Mouse (Mus musculus) gastrocnemius, adult 2 months (tissue): ENCODE measurements around the gene Zfp940. TPM values are rescaled to one million over a fixed set of nuclear protein-coding genes. Genes with fewer than 3 reads are reported as not detected.
A peak's percentile ranks its signal among the peaks of the same experiment; 100 is the strongest.

Experiments used
- DNase-seq: peaks from one replicate; pipeline ENCODE4 v3.0.0; 2022
- H3K27ac ChIP-seq: fragments of 200-600 bp; 2 replicates; pipeline ENCODE4 v1.8.1; 2022; ENCODE audit warnings: mild to moderate bottlenecking
- H3K4me3 ChIP-seq: fragments of 200-600 bp; 2 replicates; pipeline ENCODE4 v1.8.1; 2022; ENCODE audit warnings: mild to moderate bottlenecking, moderate library complexity
- CTCF ChIP-seq: fragments of 200-600 bp; IDR thresholded peaks from 2 replicates; pipeline ENCODE4 v1.8.1; 2022; ENCODE audit warnings: antibody characterized with exemption, mild to moderate bottlenecking, moderate library complexity
- intact Hi-C: fragments of 180-260 bp; cut with DNase I; formaldehyde crosslinking; loops from one replicate; pipeline ENCODE4 v1.15.1; 2025
- total RNA-seq, 2 experiments: library from RNA; stranded (reverse); gene quantifications; 2 replicates each; pipeline ENCODE4 v1.2.3; 2021

The Zfp940 gene
- total RNA-seq, 2 experiments from 2014 or later, result 2.7 to 2.8 TPM

DNA sequence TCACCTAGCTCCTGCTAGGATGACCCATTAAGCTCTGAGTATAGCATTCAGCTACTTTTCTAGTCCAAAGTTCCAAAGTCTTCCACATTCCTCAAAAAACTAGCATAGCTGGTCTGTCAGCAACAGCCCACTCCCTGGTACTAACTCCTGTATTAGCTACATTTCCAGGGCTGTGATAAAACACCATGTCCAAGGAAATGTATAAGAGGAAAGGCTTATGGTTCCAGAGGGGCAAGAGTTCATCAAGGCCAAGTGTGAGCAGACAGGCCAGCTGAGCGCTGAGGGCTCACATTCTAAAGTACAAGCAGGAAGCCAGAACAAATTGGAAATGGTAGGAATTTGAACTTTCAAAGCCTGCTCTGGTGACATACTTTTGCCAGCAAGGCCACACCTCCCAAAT is 11.4 kb downstream of the Zfp940 start:
- intact Hi-C loops, result no loop called here
- DNase-seq, result no peak
- TF ChIP-seq CTCF, result no peak
- H3K27ac ChIP-seq, result no peak overlapping the region
- H3K4me3 ChIP-seq, result no peak overlapping the region

DNA sequence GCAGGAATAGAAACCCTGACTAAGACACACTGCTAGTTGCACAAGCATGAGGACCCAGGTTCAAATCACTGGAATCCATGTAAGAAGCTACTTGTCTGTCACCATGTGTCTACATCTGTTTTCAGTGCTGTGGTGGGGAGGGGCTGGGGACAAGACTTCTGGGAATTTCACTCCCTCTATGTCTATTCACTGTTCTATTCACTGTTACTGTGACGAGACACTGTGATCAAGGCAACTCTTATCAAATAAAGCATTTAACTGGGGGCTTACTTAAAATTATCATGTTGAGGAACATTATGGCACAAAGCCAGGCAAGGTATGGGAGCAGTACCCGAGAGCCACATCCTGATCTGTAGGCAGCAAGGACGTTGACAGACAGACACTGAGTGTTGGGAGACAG is 14.2 kb downstream of the Zfp940 start:
- TF ChIP-seq CTCF, result no peak
- no peak overlapping the region for H3K27ac ChIP-seq
- no peak overlapping the region for H3K4me3 ChIP-seq
- no peak for DNase-seq
- intact Hi-C loops, result no loop called here

DNA sequence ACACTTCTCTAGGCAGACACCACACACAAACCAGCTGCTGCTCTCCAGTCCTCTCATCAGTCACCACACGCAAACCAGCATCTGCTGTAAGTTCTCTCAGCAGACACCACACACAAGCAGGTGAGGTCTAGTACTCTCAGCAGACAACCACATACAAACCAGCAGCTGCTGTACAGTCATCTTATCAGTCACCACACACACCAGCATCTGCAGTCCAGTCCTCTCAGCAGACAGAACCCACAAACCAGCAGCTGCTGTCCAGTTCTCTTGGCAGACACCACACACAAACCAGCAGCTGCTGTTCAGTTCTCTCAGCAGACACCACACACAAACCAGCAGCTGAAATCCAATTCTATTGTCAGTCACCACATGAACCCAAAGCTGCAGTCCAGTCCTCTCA is 16.7 kb downstream of the Zfp940 start:
- no peak for TF ChIP-seq CTCF
- DNase-seq, result no peak
- intact Hi-C loops, result no loop called here
- H3K4me3 ChIP-seq, result no peak overlapping the region
- no peak overlapping the region for H3K27ac ChIP-seq

DNA sequence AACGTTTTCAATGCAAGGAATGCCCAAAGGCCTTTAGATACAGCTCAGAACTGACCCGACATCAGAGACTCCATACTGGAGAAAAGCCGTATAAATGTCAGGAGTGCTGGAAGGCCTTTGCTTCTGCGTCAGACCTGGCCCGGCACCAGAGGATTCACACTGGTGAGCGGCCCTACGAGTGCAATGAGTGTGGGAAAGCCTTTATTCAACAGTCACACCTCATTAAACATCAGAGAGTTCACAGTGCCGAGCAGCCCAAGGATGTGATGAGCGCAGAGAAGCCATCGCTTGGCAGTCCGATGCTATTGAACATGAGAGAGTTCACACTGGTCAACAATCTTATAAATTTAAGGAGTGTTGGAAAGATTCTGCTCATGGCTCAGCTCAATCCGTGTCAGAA is 23.7 kb downstream of the Zfp940 start:
- Histone ChIP-seq H3K27ac (no peak overlapping the region), H3K4me3 (no peak overlapping the region)
- TF ChIP-seq CTCF, result no peak
- DNase-seq, result no peak
- intact Hi-C loops, result no loop called here

DNA sequence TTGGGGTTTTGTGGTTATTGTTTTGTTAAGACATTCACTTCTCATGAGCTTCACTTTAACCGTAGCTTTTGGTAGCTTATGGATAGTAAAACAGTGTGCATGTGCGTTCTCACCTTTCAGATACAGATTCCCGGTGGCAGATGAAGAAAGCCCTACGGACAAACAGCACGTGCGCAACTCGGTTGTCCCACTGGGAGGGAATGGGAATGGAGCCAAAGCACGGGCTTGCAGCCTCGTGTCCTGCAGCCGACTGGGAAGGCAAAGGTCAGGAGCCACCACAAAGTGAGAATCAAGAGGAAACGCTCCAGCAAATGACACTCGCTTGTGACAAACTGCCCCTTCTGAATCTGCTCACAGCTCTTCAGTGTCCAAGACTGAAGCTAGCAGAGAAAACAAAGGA is 25.5 kb downstream of the Zfp940 start:
- no peak overlapping the region for H3K27ac ChIP-seq
- intact Hi-C loops, result no loop called here
- no peak for TF ChIP-seq CTCF
- DNase-seq, result no peak
- no peak overlapping the region for H3K4me3 ChIP-seq

DNA sequence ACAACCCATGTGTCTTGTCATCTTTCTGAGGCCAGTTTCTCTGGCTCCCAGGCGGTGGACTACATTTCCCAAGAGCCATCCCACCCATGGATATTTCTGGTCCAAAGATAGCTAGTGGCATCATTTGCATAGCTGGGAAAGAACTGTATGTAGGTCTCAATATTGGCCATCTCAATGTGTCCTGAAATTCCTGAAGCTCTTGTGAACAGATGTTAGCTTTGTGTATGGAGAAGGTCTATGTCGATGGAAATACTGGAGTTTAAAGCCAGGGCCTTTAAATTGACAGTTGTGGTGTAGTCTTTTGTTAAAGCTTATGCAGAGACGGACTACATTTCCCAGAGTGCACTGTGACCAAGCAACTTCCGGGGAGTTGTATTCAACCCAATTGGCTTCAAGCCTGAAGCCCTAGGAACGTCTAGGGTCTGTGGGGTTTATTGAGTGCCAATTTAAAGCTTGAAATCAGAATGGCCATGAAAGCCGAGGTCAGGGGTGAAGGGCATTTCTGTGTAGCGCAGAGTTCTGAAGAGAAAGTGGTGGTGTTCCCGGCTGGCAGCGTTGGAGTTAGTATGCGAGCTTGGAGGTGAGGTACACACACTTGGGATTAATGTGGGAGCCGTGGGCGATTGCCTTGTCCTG is 34.7 kb downstream of the Zfp940 start:
- intact Hi-C loops, result loop anchor here (5.0 kb wide), 2 partner anchors 34 to 89 kb away; partner anchors contain the start of genes Zfp27, Zfp383 and Zfp940
- H3K27ac ChIP-seq, result peak overlapping the region; percentile 81
- H3K4me3 ChIP-seq, result peak overlapping the region; percentile 87
- no peak for TF ChIP-seq CTCF
- DNase-seq, result peak; percentile 64

DNA sequence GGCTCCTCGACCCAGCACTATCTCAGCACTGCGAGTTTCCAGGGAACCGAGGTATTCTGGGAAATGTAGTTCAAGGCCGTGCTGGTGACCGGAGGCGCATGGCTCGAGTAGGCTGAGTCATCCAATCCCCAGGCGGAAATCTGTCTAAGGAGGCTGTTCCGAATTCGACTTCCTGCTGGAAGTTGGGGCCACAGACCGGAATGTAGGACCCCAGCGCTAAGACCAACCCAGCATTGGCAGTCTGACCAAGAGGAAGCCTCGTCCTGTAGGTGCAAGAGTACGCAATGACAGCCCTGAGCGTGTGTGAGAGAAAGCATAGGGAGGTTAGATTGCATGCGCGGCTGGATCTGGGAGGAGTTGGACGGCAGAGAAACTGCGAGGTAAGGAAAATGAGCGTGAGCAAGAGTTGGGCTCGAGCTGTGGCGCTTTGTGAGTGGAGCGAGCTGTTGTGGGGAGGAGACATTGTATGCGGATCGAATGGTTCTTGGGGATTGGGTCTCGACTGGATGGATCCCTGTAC is 37.5 kb downstream of the Zfp940 start, which contains the start of gene Zfp790:
TSS of gene Zfp790 (plus strand) at position 205 of the 520 bp plus-strand sequence.
- intact Hi-C loops, result loop anchor here (2.0 to 5.0 kb wide), 3 partner anchors 36 to 91 kb away; partner anchors contain the start of genes Zfp27, Zfp383, Zfp84 and Zfp940
- DNase-seq, result peak; percentile 88
- no peak for TF ChIP-seq CTCF
- Histone ChIP-seq H3K4me3 (peak within 1 kb of the TSS; percentile 81), H3K27ac (peak within 1 kb of the TSS; percentile 94)

DNA sequence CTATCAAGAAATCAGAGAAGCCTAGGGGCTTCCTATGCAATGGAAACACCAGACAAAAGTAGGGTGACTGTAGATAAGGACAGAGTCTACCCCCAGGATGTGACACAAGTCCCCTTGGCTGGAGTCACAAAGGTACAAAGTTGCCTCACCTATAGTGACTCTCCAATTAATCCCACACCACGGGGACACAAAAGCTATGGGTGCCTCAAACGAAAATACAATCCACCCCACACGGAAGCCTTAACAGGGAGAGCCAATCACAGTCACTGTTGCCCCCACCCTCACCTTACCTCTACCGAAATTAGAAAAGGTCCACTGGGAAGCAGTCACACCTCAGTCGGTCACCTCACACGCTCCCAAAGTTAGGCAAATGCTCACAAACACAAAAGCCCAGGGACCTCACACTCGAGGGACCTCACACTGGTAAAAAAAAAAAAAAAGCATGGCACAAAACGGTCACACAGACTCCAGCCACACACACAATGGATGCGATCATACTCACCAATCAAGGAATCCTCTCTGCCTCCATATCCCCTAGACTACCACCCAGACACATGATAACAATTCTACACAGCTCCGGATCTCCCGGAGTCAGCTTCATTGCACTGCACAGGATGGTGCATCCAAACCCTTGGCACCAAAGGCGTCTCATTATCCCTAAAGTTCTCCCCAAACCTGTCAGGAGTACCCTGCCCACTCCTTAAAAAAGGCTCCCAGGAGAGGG is 38.2 kb downstream of the Zfp940 start:
- Histone ChIP-seq H3K4me3 (peak overlapping the region; percentile 81), H3K27ac (peak overlapping the region; percentile 94)
- DNase-seq, result no peak
- no peak for TF ChIP-seq CTCF
- intact Hi-C loops, result loop anchor here (5.0 kb wide), 2 partner anchors 37 to 92 kb away; partner anchors contain the start of genes Zfp27, Zfp383 and Zfp940

DNA sequence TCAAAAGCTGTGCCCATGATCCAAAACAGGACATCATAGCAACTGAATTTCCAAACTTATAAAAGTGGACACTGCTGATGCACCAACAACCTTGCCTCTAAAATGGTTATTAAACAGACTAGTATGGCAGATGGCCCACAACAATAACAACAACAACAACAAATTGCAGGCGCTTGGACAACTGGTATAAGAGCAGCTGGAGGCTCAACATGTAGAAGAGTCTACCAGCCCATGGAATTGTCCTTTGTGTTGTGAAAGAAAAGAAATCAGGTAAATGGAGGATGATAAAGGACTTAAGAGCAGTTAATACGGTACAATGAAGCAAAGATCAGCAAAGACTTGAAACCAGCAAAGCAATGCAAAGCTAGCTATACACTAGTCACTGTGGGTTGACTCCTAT is 39.1 kb downstream of the Zfp940 start:
- Histone ChIP-seq H3K27ac (no peak overlapping the region), H3K4me3 (peak overlapping the region; percentile 81; the same call in 1 of the 2 replicates)
- TF ChIP-seq CTCF, result no peak
- intact Hi-C loops, result no loop called here
- DNase-seq, result no peak

DNA sequence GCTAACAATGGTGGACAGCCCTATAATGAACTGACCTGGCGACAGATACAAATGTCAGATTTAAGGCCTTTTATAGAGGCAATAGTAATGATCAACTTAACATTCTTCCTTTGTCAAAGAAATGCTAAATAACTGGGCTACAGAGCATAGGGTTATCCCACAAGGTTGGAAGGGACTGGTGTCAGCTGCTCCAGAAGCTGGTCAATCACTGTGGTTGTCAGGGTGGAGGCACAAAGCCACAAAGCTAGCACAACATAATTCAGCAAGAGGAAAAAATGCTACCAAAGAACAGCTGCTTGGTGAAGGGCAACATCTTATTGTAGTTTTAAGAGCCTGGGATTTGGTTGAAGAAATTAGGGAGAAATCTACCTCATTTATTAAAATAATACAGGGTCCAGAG is 41.2 kb downstream of the Zfp940 start:
- Histone ChIP-seq H3K27ac (no peak overlapping the region), H3K4me3 (no peak overlapping the region)
- intact Hi-C loops, result no loop called here
- TF ChIP-seq CTCF, result no peak
- DNase-seq, result no peak

DNA sequence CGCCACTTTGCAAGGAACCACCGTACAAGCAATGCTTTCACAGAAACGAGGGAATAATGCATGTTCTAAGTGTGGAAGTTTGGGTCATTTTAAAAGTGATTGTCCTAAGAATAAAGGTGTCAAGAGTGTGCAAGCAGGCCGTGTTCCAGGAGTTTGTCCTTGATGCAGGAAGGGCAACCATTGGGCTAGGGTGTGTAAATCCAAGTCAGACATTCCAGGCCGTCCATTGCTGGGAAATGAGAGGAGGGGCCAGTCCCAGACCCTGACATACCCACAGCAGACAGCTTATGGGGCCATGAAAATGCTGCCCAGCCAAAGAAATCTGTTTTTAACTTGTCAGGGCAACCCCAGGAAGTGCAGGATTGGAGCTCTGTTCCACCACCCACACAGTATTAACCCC is 46.4 kb downstream of the Zfp940 start:
- H3K4me3 ChIP-seq, result no peak overlapping the region
- H3K27ac ChIP-seq, result no peak overlapping the region
- DNase-seq, result no peak
- no peak for TF ChIP-seq CTCF
- intact Hi-C loops, result no loop called here

DNA sequence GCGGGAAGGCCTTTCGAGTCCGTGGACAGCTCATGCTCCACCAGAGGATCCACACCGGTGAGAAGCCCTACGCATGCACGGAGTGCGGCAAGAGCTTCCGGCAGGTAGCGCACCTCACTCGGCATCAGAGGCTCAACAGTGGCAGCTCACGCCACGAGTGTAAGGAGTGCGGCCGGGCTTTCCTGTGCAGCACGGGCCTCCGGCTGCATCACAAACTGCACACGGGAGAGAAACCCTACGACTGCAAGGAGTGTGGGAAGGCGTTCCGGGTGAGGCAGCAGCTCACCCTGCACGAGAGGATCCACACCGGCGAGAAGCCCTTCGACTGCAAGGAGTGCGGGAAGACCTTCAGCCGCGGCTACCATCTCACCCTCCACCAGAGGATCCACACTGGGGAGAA is 60.6 kb downstream of the Zfp940 start:
- H3K4me3 ChIP-seq, result no peak overlapping the region
- DNase-seq, result no peak
- no peak overlapping the region for H3K27ac ChIP-seq
- TF ChIP-seq CTCF, result no peak
- intact Hi-C loops, result no loop called here

DNA sequence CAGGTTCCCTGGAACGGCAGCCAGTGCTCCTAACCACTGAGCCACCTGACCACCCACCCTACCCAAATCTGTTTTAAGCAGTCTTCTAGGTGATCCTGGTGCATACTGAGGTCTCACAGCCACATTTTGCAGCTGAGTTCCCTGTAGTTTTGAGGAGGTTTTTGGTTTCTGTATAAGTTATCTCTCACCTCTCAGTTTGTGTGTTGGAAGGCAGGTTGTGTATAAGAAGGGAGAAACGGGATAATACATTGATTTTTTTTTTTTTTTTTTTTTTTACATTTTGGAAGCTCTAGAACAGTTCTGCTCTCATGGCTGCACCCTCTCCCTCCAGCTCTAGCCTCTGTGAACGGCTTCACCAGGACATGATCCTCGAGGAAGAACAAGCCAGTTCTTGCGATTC is 67.6 kb downstream of the Zfp940 start:
- DNase-seq, result no peak
- no peak overlapping the region for H3K27ac ChIP-seq
- peak overlapping the region; percentile 93 for H3K4me3 ChIP-seq
- intact Hi-C loops, result no loop called here
- TF ChIP-seq CTCF, result no peak

DNA sequence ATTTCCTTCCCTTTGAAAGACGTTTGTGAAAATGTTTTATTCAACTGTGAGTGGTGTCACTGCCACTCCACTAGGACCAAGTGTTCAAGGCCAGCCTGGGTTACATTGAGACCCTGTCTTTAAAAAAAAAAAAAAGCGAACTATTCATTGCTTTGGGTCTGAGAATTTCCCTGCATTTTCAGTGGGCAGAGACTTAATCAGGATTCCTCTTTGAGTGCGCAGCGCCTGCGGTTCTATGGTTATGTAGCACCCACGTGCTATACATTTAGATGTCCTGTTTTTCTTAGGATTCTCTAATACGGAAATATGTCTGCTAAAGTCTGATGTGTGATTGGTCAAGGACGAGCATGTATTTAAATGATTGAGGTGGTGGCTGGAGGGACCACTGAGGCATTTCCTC is 68.4 kb downstream of the Zfp940 start:
- intact Hi-C loops, result no loop called here
- no peak overlapping the region; the same call in 1 of the 2 replicates for H3K27ac ChIP-seq
- DNase-seq, result no peak
- TF ChIP-seq CTCF, result no peak
- peak overlapping the region; percentile 93 for H3K4me3 ChIP-seq
